Comparison of ENCODE assay signal across 10 mouse cellular contexts in the genomic region with DNA sequence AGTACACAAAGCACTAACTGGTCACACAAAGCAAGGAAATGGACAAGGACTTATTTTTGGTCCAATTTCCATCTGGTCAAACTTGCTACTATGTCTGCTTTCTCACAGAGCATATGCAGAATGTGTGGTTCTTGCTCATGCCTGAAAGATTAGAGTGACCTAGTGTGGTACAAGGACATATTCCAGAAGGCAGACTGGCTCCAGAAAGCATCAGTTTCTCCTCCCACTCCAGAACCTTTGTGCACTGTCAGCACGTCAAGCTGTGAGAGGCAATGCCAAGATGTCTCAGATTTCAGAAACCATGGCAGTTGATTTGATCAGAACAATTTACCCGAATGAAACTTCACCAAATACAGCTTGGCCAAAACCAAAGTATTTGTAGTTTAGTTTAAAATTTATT. TPM values are rescaled to one million over a fixed set of nuclear protein-coding genes. Genes with fewer than 3 reads are reported as not detected.
DNase-seq lines count a peak whose midpoint lies in the region; ATAC-seq lines count a peak whose summit lies in the region.
"Had no signal": no experiment of that assay in that cellular context is flagged by ENCODE, and none has a peak within 500 bp of the region (broad histone marks: within the 10 kb centered on the region; RNA-seq: fewer than 3 reads in every experiment).

No protein-coding gene starts in this region.

- no peaks in the 10 kb centered on the region for H3K9me3 ChIP-seq in heart, embryonic 10.5 days
- H3K9me3 ChIP-seq in lung, embryonic 15.5 days = no peaks in the 10 kb centered on the region
- H3K9me3 ChIP-seq: limb, embryonic 12.5 days had no signal

- H3K9ac ChIP-seq in lung, embryonic 15.5 days = no peak overlapping the region
- H3K9ac ChIP-seq: limb, embryonic 12.5 days; liver, embryonic 14.5 days had no signal

- intact Hi-C loops in heart, postnatal 36 days (cut with DNase I) = loop anchor here (2.0 kb wide), 1 partner anchor 37 kb away; the partner anchor contains the start of gene Nabp1

- no peak for DNase-seq in heart, embryonic 10.5 days (ENCODE audit: low spot score)
- DNase-seq in heart, postnatal 36 days = no peak
- no peak for DNase-seq in lung, adult 18-20 months
- DNase-seq in heart, postnatal 4 days = peak; percentile 13
- no peak for DNase-seq in layer of hippocampus, adult 9-11 months
- DNase-seq: cerebellum, adult 9-10 months had no signal

- H3K27me3 ChIP-seq in heart, embryonic 10.5 days (ENCODE audit: insufficient read depth, poor library complexity, severe bottlenecking) = no peaks in the 10 kb centered on the region
- H3K27me3 ChIP-seq in lung, embryonic 15.5 days = no peaks in the 10 kb centered on the region
- H3K27me3 ChIP-seq: limb, embryonic 12.5 days had no signal

- no peak for ATAC-seq in lung, embryonic 15.5 days (ENCODE audit: borderline replicate concordance, extremely low read depth, low FRiP score, low TSS enrichment)

- H3K4me3 ChIP-seq in heart, embryonic 10.5 days = no peak overlapping the region
- no peak overlapping the region for H3K4me3 ChIP-seq in lung, embryonic 15.5 days
- H3K4me3 ChIP-seq in brown adipose tissue, adult 24 weeks (ENCODE audit: insufficient read depth, low read depth, low read length) = no peak overlapping the region
- H3K4me3 ChIP-seq: limb, embryonic 12.5 days had no signal

- 40% methylated on average over 2 of the region's 2 CpGs for WGBS in heart, embryonic 10.5 days
- WGBS in lung, embryonic 15.5 days = 38% methylated on average over 2 of the region's 2 CpGs

- H3K36me3 ChIP-seq in heart, embryonic 10.5 days = no peaks in the 10 kb centered on the region
- no peaks in the 10 kb centered on the region for H3K36me3 ChIP-seq in lung, embryonic 15.5 days
- H3K36me3 ChIP-seq: limb, embryonic 12.5 days had no signal

- H3K27ac ChIP-seq in heart, embryonic 10.5 days = peak overlapping the region; percentile 69; the same call in 1 of the 2 replicates
- peak overlapping the region; percentile 53 for H3K27ac ChIP-seq in lung, embryonic 15.5 days
- peak overlapping the region; percentile 75 for H3K27ac ChIP-seq in brown adipose tissue, adult 24 weeks (replicated peaks; ENCODE audit: low read depth, low read length)
- H3K27ac ChIP-seq: limb, embryonic 12.5 days; liver, embryonic 14.5 days had no signal

- peaks cover 18% of the 10 kb centered on the region for H3K4me1 ChIP-seq in heart, embryonic 10.5 days
- H3K4me1 ChIP-seq in lung, embryonic 15.5 days = peaks cover 6% of the 10 kb centered on the region
- peaks cover 6% of the 10 kb centered on the region for H3K4me1 ChIP-seq in brown adipose tissue, adult 24 weeks (ENCODE audit: control insufficient read depth, insufficient read depth, insufficient read length, low read length)
- H3K4me1 ChIP-seq: limb, embryonic 12.5 days had no signal

- no peak overlapping the region for H3K4me2 ChIP-seq in lung, embryonic 15.5 days
- H3K4me2 ChIP-seq: limb, embryonic 12.5 days had no signal

RNA-seq across cellular contexts. Expression of gene Nabp1, which starts 37.4 kb away (rescaled TPM):
- 18.8 and 21.5 TPM in 2 replicates for polyA plus RNA-seq in heart, embryonic 10.5 days (2016; fragmentation: Nextera tagmentation; extraction: Ambion mirVana)
- total RNA-seq in heart, postnatal 36 days (2021) = 10 to 100 TPM; 42.7 to 50.3 TPM
- polyA plus RNA-seq in lung, embryonic 15.5 days (2015; fragmentation: Nextera tagmentation; extraction: Ambion mirVana) = 7.6 and 10.3 TPM in 2 replicates
- 127 and 132 TPM in 2 replicates for polyA plus RNA-seq in brown adipose tissue, adult 24 weeks (2012; ENCODE audit: insufficient read depth, insufficient read length, missing spikeins)
- 10 to 100 TPM; 23.0 to 26.1 TPM for total RNA-seq in heart, postnatal 4 days (2021)
